Mouse (Mus musculus) E14TG2a.4 (cell line): ENCODE measurements at regions not wholly inside any gene's neighbourhood (a gene's known extent, or its start where the extent isn't known, plus 50 kb on each side); places are given as distances from the start of the nearest gene placed in this dataset.

Experiments used
- CTCF ChIP-seq: conservative IDR thresholded peaks from 2 replicates; pipeline ENCODE4 v1.5.1; 2014; ENCODE audit warnings: low read length
- NANOG ChIP-seq: IDR thresholded peaks from 2 replicates; pipeline ENCODE4 v1.6.1; 2014; ENCODE audit warnings: borderline replicate concordance, low read length, mixed read lengths

GRCm38 (mm10) chr8:128024774-128025222 lies 333.6 kb upstream of the Nrp1 start:
- no peak for TF ChIP-seq CTCF
- no peak for TF ChIP-seq NANOG
